Mouse (Mus musculus) left cerebral cortex, adult 11 months (tissue): ENCODE data around the gene Tram2.

Experiments
- DNase-seq: peaks from one replicate; pipeline ENCODE4 v3.0.0; 2022; ENCODE audit warnings: low spot score

The Tram2 gene

GRCm38 (mm10) chr1:21010282-21010800 lies 68.7 kb downstream of the Tram2 start:
- DNase-seq = no peak

- no peak for DNase-seq
Measured at GRCm38 (mm10) chr1:21008891-21009290, 70.1 kb downstream of the Tram2 start.

- DNase-seq = no peak
Measured at GRCm38 (mm10) chr1:21007941-21008701, 70.9 kb downstream of the Tram2 start.

- no peak for DNase-seq
Measured at GRCm38 (mm10) chr1:21006775-21007174, 72.3 kb downstream of the Tram2 start.

- no peak for DNase-seq
Measured at GRCm38 (mm10) chr1:21004596-21004995, 74.4 kb downstream of the Tram2 start.

- DNase-seq = no peak
Measured at GRCm38 (mm10) chr1:21002246-21003142, 76.5 kb downstream of the Tram2 start.

- no peak for DNase-seq
Measured at GRCm38 (mm10) chr1:20997881-20998389, 81.1 kb downstream of the Tram2 start.

- no peak for DNase-seq
Measured at GRCm38 (mm10) chr1:20997328-20997689, 81.7 kb downstream of the Tram2 start.

- DNase-seq = no peak
Measured at GRCm38 (mm10) chr1:20996603-20997327, 82.3 kb downstream of the Tram2 start.

GRCm38 (mm10) chr1:20995331-20995986 lies 83.6 kb downstream of the Tram2 start:
- DNase-seq = no peak

GRCm38 (mm10) chr1:20994338-20994737 lies 84.7 kb downstream of the Tram2 start:
- no peak for DNase-seq

GRCm38 (mm10) chr1:20993690-20994089 lies 85.3 kb downstream of the Tram2 start:
- no peak for DNase-seq

- no peak for DNase-seq
Measured at GRCm38 (mm10) chr1:20989461-20990083, 89.5 kb downstream of the Tram2 start.

GRCm38 (mm10) chr1:20986378-20987056 lies 92.5 kb downstream of the Tram2 start:
- DNase-seq = no peak

- DNase-seq = no peak
Measured at GRCm38 (mm10) chr1:20984582-20984981, 94.4 kb downstream of the Tram2 start.

- no peak for DNase-seq
Measured at GRCm38 (mm10) chr1:20984103-20984502, 94.9 kb downstream of the Tram2 start.

GRCm38 (mm10) chr1:20981764-20982163 lies 97.3 kb downstream of the Tram2 start:
- DNase-seq = no peak

GRCm38 (mm10) chr1:20980553-20980952 lies 98.5 kb downstream of the Tram2 start:
- DNase-seq = no peak

GRCm38 (mm10) chr1:20974341-20975135 lies 104.5 kb downstream of the Tram2 start:
- DNase-seq = no peak

- no peak for DNase-seq
Measured at GRCm38 (mm10) chr1:20973389-20973788, 105.6 kb downstream of the Tram2 start.
